Mouse (Mus musculus): ENCODE data around the gene Rtkn.

The Rtkn gene

GRCm38 (mm10) chr6:83134951-83135513, at the start of gene Rtkn:
Rtkn (plus strand) TSS chr6:83135463.
- DNase-seq (ENCODE audit: low spot score) = no peak

- DNase-seq (ENCODE audit: low spot score) = no peak
Measured at GRCm38 (mm10) chr6:83086121-83087035, 48.9 kb upstream of the Rtkn start, which contains the start of gene Lbx2. Lbx2 (plus strand) TSS chr6:83086367.

GRCm38 (mm10) chr6:83087205-83087925, 47.9 kb upstream of the Rtkn start:
- DNase-seq (ENCODE audit: low spot score) = peak; percentile 49

- no peak for DNase-seq (ENCODE audit: low spot score)
Measured at GRCm38 (mm10) chr6:83087926-83088260, 47.4 kb upstream of the Rtkn start.

- peak; percentile 3 for DNase-seq (ENCODE audit: low spot score)
Measured at GRCm38 (mm10) chr6:83092416-83093127, 42.7 kb upstream of the Rtkn start.

- peak; percentile 3 for DNase-seq (ENCODE audit: low spot score)
Measured at GRCm38 (mm10) chr6:83095968-83096367, 39.3 kb upstream of the Rtkn start.

- peak; percentile 2 for DNase-seq (ENCODE audit: low spot score)
Measured at GRCm38 (mm10) chr6:83098411-83098810, 36.9 kb upstream of the Rtkn start.

- peak; percentile 94 for DNase-seq (ENCODE audit: low spot score)
Measured at GRCm38 (mm10) chr6:83101316-83101687, 34.0 kb upstream of the Rtkn start, which contains the start of the genes Ccdc142 and Gm42688. Ccdc142 (plus strand) TSS chr6:83101601. Gm42688 (plus strand) TSS chr6:83101617.

- DNase-seq (ENCODE audit: low spot score) = peak; percentile 80
Measured at GRCm38 (mm10) chr6:83101688-83102556, 33.3 kb upstream of the Rtkn start.

- DNase-seq (ENCODE audit: low spot score) = no peak
Measured at GRCm38 (mm10) chr6:83103130-83103650, 32.1 kb upstream of the Rtkn start.

- DNase-seq (ENCODE audit: low spot score) = no peak
Measured at GRCm38 (mm10) chr6:83104158-83104557, 31.1 kb upstream of the Rtkn start.

GRCm38 (mm10) chr6:83107566-83108400, 27.5 kb upstream of the Rtkn start:
- peak; percentile 90 for DNase-seq (ENCODE audit: low spot score)

- DNase-seq (ENCODE audit: low spot score) = peak; percentile 82
Measured at GRCm38 (mm10) chr6:83108762-83109668, 26.2 kb upstream of the Rtkn start, which contains the start of gene Mrpl53. Mrpl53 (plus strand) TSS chr6:83109040.

GRCm38 (mm10) chr6:83111510-83112136, 23.6 kb upstream of the Rtkn start:
- no peak for DNase-seq (ENCODE audit: low spot score)

- DNase-seq (ENCODE audit: low spot score) = peak; percentile 95
Measured at GRCm38 (mm10) chr6:83115011-83115671, 20.1 kb upstream of the Rtkn start, which contains the start of gene Mogs. Mogs (plus strand) TSS chr6:83115496.

- DNase-seq (ENCODE audit: low spot score) = no peak
Measured at GRCm38 (mm10) chr6:83115682-83116372, 19.4 kb upstream of the Rtkn start.
